Mouse (Mus musculus) inflammation-experienced regulatory T-cells (primary cell): Measurements from ENCODE around the gene Olfr955. TPM values are rescaled to one million over a fixed set of nuclear protein-coding genes. Genes with fewer than 3 reads are reported as not detected.

Source experiments
- polyA plus RNA-seq, 2 experiments: library from polyadenylated mRNA; unstranded; fragments of 100-300 nt; shearing (Covaris generic); gene quantifications; one replicate each; pipeline ENCODE4 v1.2.1; 2017

The Olfr955 gene
- polyA plus RNA-seq = not detected

GRCm38 (mm10) chr9:39471844-39472243 lies at the start of gene Olfr955:
Gene Olfr955, minus strand, starts transcription at chr9:39471944.

GRCm38 (mm10) chr9:39515531-39515930 lies 43.8 kb upstream of the Olfr955 start, which contains the start of gene Olfr957:
Gene Olfr957, minus strand, starts transcription at chr9:39515809.

GRCm38 (mm10) chr9:39493895-39494294 lies 22.2 kb upstream of the Olfr955 start, which contains the start of gene Olfr44:
Gene Olfr44, minus strand, starts transcription at chr9:39493995.

GRCm38 (mm10) chr9:39456401-39456800 lies 15.3 kb downstream of the Olfr955 start, which contains the start of gene Olfr954:
Gene Olfr954, plus strand, starts transcription at chr9:39456701.

GRCm38 (mm10) chr9:39427048-39427447 lies 44.7 kb downstream of the Olfr955 start, which contains the start of gene Olfr952:
Gene Olfr952, minus strand, starts transcription at chr9:39427148.

Other genes with a start within 250 kb of the Olfr955 start
- gene Olfr1537, start 221.9 kb downstream of the Olfr955 start, polyA plus RNA-seq = not detected
- under 1 TPM in 1 of 2 experiments, not detected in 1; 0.24 TPM for gene Olfr945, start 195.1 kb downstream of the Olfr955 start, polyA plus RNA-seq
- gene Olfr948, start 145.9 kb downstream of the Olfr955 start, polyA plus RNA-seq = not detected
- not detected for gene Olfr951, start 84.5 kb downstream of the Olfr955 start, polyA plus RNA-seq
- not detected for gene Olfr952, start 44.8 kb downstream of the Olfr955 start, polyA plus RNA-seq
- gene Olfr954, start 15.2 kb downstream of the Olfr955 start, polyA plus RNA-seq = not detected
- gene Olfr44, start 22.1 kb upstream of the Olfr955 start, polyA plus RNA-seq = not detected
- not detected for gene Olfr957, start 43.9 kb upstream of the Olfr955 start, polyA plus RNA-seq
- not detected for gene Olfr958, start 82.1 kb upstream of the Olfr955 start, polyA plus RNA-seq
- not detected for gene Olfr959, start 103.6 kb upstream of the Olfr955 start, polyA plus RNA-seq
- gene AW551984, start 132.5 kb upstream of the Olfr955 start, polyA plus RNA-seq = under 1 TPM; 0.11 to 0.82 TPM
- under 1 TPM in 1 of 2 experiments, not detected in 1; 0.25 TPM for gene Olfr148, start 138.7 kb upstream of the Olfr955 start, polyA plus RNA-seq
- not detected for gene Olfr960, start 149.4 kb upstream of the Olfr955 start, polyA plus RNA-seq
- under 1 TPM; 0.11 to 0.13 TPM for gene Olfr961, start 173.1 kb upstream of the Olfr955 start, polyA plus RNA-seq
- not detected for gene Olfr963, start 195.3 kb upstream of the Olfr955 start, polyA plus RNA-seq
- under 1 TPM in 1 of 2 experiments, not detected in 1; 0.23 TPM for gene Olfr149, start 235.2 kb upstream of the Olfr955 start, polyA plus RNA-seq
- gene Olfr965, start 239.4 kb upstream of the Olfr955 start, polyA plus RNA-seq = not detected